Mouse (Mus musculus): ENCODE data around the gene Fadd.

GRCm38 (mm10) chr7:144589508-144589907 lies 7.2 kb upstream of the Fadd start:
- TF ChIP-seq CTCF (IDR thresholded peaks at IDR 0.05; ENCODE audit: low read depth) (peak; percentile 53), EP300 (optimal IDR thresholded peaks at IDR 0.05) (no peak)
